Mouse (Mus musculus) regulatory T cell (primary cell): ENCODE measurements at regions not wholly inside any gene's neighbourhood (a gene's known extent, or its start where the extent isn't known, plus 50 kb on each side); places are given as distances from the start of the nearest gene placed in this dataset.
"Not testable (repeated sequence)": the region's sequence is repeated elsewhere in the genome, so short reads cannot be mapped to it uniquely, and the experiment has no call there.

Source experiments
- in situ Hi-C: fragments of 300-600 bp; cut with MboI, MseI; formaldehyde crosslinking; loops from one replicate; pipeline ENCODE4 v1.15.1; 2025; ENCODE audit warnings: high pct_unique_total_duplicates

GRCm38 (mm10) chr1:161728546-161729206 lies 59.6 kb downstream of the Fasl start:
- in situ Hi-C loops, result no loop called here

DNA sequence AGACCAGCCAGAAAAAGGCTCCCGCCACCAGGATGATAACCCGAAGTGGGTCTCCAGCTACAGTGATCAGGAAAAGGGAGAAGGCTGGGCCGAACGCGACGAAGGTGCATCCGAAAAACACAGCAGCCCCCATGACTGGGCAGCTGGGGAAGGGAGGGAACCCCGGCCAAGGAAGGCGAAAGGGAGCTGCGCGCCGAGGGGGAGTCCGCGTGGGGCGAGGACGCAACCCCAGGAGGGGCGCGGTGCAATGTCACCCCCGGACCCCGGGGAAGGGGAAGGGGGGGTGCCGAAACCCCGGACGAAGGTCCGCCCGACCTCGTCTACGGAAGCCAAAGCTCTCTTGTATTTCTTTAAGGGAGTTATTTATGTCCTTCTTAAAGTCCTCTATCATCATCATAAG lies 60.9 kb downstream of the Fasl start:
- in situ Hi-C loops, result not testable (repeated sequence)

DNA sequence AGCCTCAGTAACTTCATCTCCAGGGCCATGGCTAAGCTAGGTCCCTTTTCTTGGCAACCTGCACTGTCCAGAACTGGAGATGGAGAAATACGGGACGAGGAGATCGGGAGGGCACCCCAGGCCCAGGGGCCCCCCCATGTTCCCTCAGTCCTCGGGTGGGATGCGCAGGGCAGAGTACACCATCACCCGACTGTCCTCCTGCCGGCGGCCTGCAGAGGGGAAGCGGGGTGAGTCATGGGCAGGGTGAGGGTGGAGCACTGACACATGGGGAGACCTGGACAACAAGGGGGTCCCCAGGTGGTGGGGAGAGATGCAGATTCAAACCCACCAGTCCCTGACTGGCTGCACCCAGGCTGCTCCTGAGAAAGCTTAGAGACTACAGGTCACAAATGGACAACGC lies 62.2 kb downstream of the Fasl start:
- in situ Hi-C loops, result not testable (repeated sequence)

DNA sequence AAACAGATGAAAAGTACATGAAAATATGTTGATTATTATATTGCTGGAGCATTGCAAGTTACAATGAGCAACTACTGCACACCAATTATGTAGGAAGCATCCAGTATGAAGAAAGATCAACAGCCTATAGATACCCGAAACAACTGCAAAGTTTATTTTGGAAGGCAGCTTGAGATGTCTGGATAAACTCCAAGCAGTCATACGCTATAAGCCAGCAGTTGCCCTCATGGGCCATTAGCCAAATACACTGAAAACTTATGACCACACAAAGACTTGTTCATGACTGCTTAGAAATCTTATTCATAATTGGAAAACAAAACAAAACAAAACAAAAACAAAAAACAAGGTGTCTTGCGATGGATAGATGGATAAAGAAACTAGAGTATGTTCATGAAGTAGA lies 68.4 kb downstream of the Fasl start:
- in situ Hi-C loops, result no loop called here

DNA sequence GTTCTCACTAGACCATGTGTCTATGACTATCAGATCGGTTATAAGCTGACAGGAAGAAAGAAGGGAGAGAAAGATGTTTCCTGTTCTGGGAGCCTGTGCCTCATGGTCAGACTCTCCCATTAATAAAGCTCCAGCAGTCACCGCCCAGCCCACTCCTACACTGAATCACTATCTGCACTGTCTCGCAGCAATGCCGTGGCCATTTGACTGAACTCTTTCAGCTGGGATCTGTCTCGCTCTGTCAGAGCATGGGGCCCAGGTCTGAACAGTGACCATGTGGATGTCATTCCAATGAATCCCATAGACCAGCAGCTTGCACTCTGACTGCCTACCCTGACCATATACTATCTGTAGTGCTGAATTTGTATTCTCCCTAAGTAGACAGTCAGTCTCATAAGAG lies 70.0 kb downstream of the Fasl start:
- in situ Hi-C loops, result no loop called here

GRCm38 (mm10) chr1:161712918-161713317 lies 75.4 kb downstream of the Fasl start:
- in situ Hi-C loops, result no loop called here

DNA sequence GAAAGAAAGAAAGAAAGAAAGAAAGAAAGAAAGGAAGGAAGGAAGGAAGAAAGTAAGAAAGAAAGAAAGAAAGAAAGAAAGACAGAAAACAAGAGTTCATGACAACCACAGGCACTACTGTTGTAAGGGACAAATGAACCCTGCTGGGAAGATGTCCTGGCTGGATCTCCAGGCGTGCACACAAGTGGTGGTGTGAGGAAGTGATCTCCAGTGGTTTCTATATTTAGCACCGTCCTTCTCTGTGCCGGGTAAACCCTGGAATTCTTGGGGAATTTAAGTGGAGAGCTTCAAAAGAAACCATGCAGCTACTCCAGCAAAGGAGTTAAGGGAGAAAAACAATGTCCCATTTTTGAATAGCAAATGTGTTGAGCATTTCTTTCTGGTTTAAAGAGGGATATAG lies 76.0 kb downstream of the Fasl start:
- in situ Hi-C loops, result no loop called here

DNA sequence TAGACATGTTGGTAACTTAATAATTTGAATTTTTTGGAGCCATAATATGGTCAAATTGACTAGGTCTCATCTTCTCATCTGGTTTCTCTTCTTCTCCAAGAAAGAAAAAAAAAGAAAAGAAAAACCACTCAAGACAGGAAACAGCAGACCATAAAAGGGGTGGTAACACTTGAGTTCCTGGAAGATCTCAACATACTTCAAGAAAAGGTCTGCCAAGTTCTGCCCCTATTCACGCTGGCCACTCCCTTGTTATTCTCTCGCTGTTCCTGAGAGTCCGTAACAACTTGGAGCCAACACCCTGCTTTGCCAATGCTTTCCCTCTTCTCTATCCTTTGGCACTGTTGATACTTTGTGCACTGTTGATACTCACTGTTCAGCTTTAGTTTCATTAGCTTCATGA lies 81.2 kb downstream of the Fasl start:
- in situ Hi-C loops, result no loop called here

- in situ Hi-C loops, result no loop called here
These were observed 83.3 kb downstream of the Fasl start for GRCm38 (mm10) chr1:161704961-161705360.

GRCm38 (mm10) chr1:161704527-161704926 lies 83.8 kb downstream of the Fasl start:
- in situ Hi-C loops, result no loop called here

DNA sequence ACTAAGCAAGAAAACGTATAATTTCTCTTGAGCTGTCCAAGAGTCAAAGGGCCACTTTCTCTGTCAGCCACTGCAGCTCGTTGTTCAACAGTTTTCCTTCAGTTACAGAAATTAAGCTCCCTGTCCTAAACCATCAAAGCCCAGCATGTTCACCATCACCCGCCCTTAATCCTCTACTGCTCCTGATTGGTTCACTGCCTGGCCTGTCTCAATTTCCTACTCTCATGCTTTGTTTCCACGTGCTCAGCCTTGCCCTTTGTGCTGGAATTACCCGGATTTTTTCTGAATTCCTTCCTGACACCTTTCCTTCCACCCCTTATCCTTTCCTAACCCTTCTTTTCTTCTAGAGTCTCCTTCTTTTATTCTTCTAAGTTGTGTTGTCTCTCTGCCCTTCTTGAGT lies 92.4 kb downstream of the Fasl start:
- in situ Hi-C loops, result no loop called here

- in situ Hi-C loops, result no loop called here
These were observed 94.5 kb downstream of the Fasl start for GRCm38 (mm10) chr1:161693768-161694160.

- in situ Hi-C loops, result no loop called here
These were observed 95.2 kb downstream of the Fasl start for GRCm38 (mm10) chr1:161692836-161693767.

GRCm38 (mm10) chr1:161688946-161689345 lies 99.3 kb downstream of the Fasl start:
- in situ Hi-C loops, result loop anchor here (5.0 kb wide), 1 partner anchor 48 kb away; no protein-coding TSS in a partner anchor

GRCm38 (mm10) chr1:161687548-161687947 lies 100.7 kb downstream of the Fasl start:
- in situ Hi-C loops, result loop anchor here (5.0 kb wide), 1 partner anchor 50 kb away; no protein-coding TSS in a partner anchor

GRCm38 (mm10) chr1:161680558-161680957 lies 107.7 kb downstream of the Fasl start:
- in situ Hi-C loops, result no loop called here

GRCm38 (mm10) chr1:161670937-161671336 lies 117.4 kb downstream of the Fasl start:
- in situ Hi-C loops, result no loop called here

DNA sequence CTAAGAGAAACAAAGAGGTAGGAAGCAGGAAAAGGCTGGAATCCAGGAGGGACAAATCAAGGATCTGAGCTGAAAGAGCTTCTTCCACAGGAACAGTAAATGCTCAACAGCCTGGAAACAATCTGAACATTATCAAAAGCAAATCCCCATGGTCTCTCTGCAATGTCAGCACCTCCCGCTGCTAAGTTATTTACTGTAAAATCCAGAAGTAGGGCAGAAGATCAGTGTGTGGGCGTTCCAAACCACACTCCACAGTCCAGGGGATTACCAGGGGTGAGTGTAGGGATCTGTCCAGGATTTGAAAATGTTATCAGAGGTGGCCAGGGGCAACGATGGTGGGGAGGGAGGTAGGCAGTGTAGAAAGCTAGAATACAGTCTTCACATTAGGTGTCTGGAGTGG lies 124.0 kb downstream of the Fasl start:
- in situ Hi-C loops, result no loop called here

GRCm38 (mm10) chr1:161663351-161663750 lies 124.9 kb downstream of the Fasl start:
- in situ Hi-C loops, result no loop called here

DNA sequence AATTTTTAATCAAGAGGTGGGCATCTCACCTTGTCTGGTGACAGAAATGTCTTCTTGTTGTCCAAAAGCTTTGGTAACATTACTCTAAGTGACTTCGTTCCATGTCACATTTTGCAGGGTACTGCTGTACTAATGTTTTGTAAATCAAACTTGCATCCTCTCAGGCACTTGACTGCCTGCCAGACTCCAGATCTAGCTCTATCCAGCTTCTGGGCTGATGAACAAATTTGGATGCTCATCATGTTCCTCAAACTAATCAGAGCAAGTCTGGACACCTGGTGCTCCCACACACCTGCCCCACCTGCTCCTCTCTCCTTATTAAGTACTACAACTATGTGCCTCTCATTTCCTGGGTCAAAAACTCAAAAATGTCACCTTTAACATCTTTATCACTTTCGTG lies 126.1 kb downstream of the Fasl start:
- in situ Hi-C loops, result no loop called here

GRCm38 (mm10) chr1:161657511-161657910 lies 130.8 kb downstream of the Fasl start:
- in situ Hi-C loops, result no loop called here

- in situ Hi-C loops, result loop anchor here (5.0 kb wide), 1 partner anchor 93 kb away; no protein-coding TSS in a partner anchor
These were observed 138.9 kb downstream of the Fasl start for GRCm38 (mm10) chr1:161649387-161649786.

GRCm38 (mm10) chr1:161632098-161632497 lies 137.6 kb downstream of the Tnfsf18 start:
- in situ Hi-C loops, result no loop called here
